Mouse (Mus musculus): Measurements from ENCODE around the gene Dpp10. TPM values are rescaled to one million over a fixed set of nuclear protein-coding genes. Genes with fewer than 3 reads are reported as not detected.

Gene Dpp10
- polyA plus RNA-seq, 2 experiments: not detected

GRCm38 (mm10) chr1:123707292-123707691 lies 338.1 kb downstream of the Dpp10 start:
- no peak overlapping the region for H3K9ac ChIP-seq (replicated peaks)
- TF ChIP-seq EP300 (IDR thresholded peaks at IDR 0.05; ENCODE audit: low read depth): no peak
- no peak for TF ChIP-seq CTCF (IDR thresholded peaks at IDR 0.05; ENCODE audit: low read depth)
- no peaks in the 10 kb centered on the region for H3K9me3 ChIP-seq (ENCODE audit: control insufficient read depth, low read length)
- DNase-seq (ENCODE audit: low read depth in 3 of 3, low spot score in 3 of 3): no peak
- 51% methylated on average over 3 of the region's 3 CpGs for WGBS (ENCODE audit: insufficient replicate concordance)
- no peaks in the 10 kb centered on the region for H3K27me3 ChIP-seq (ENCODE audit: control insufficient read depth, insufficient read depth, low read length)
- H3K4me1 ChIP-seq (replicated peaks; ENCODE audit: control insufficient read depth in 2 of 2, insufficient read depth in 2 of 2, low read length in 1 of 2): no peaks in the 10 kb centered on the region
- no peak for ATAC-seq (ENCODE audit: insufficient read depth)
- no peak overlapping the region for H3K4me2 ChIP-seq (ENCODE audit: low read depth)
- H3K27ac ChIP-seq: no peak overlapping the region
- H3K36me3 ChIP-seq (replicated peaks; ENCODE audit: control insufficient read depth, insufficient read depth, low read depth): no peaks in the 10 kb centered on the region
- no peak overlapping the region for H3K4me3 ChIP-seq (ENCODE audit: insufficient read depth in 1 of 2, low read depth in 2 of 2, low read length in 2 of 2)

- Histone ChIP-seq H3K36me3 (replicated peaks; ENCODE audit: control insufficient read depth, insufficient read depth, low read depth) (no peaks in the 10 kb centered on the region), H3K9ac (replicated peaks) (no peak overlapping the region), H3K27me3 (ENCODE audit: control insufficient read depth, insufficient read depth, low read length) (no peaks in the 10 kb centered on the region), H3K4me1 (replicated peaks; ENCODE audit: control insufficient read depth in 2 of 2, insufficient read depth in 2 of 2, low read length in 1 of 2) (no peaks in the 10 kb centered on the region), H3K4me3 (ENCODE audit: insufficient read depth in 1 of 2, low read depth in 2 of 2, low read length in 2 of 2) (no peak overlapping the region), H3K4me2 (ENCODE audit: low read depth) (no peak overlapping the region), H3K9me3 (ENCODE audit: control insufficient read depth, low read length) (no peaks in the 10 kb centered on the region), H3K27ac (no peak overlapping the region)
- ATAC-seq (ENCODE audit: insufficient read depth): no peak
- DNase-seq (ENCODE audit: low read depth in 3 of 3, low spot score in 3 of 3): no peak
- TF ChIP-seq CTCF (IDR thresholded peaks at IDR 0.05; ENCODE audit: low read depth): no peak
- no peak for TF ChIP-seq EP300 (IDR thresholded peaks at IDR 0.05; ENCODE audit: low read depth)
- WGBS (ENCODE audit: insufficient replicate concordance): 43% methylated on average over 2 of the region's 2 CpGs
Observed at GRCm38 (mm10) chr1:123658409-123658808, 386.9 kb downstream of the Dpp10 start.

GRCm38 (mm10) chr1:123656607-123657006 lies 388.8 kb downstream of the Dpp10 start:
- H3K4me1 ChIP-seq (replicated peaks; ENCODE audit: control insufficient read depth in 2 of 2, insufficient read depth in 2 of 2, low read length in 1 of 2): no peaks in the 10 kb centered on the region
- H3K36me3 ChIP-seq (replicated peaks; ENCODE audit: control insufficient read depth, insufficient read depth, low read depth): no peaks in the 10 kb centered on the region
- H3K27ac ChIP-seq: no peak overlapping the region
- H3K9me3 ChIP-seq (ENCODE audit: control insufficient read depth, low read length): no peaks in the 10 kb centered on the region
- no peak for TF ChIP-seq EP300 (IDR thresholded peaks at IDR 0.05; ENCODE audit: low read depth)
- TF ChIP-seq CTCF (IDR thresholded peaks at IDR 0.05; ENCODE audit: low read depth): no peak
- WGBS (ENCODE audit: insufficient replicate concordance): 36% methylated on average over 3 of the region's 3 CpGs
- H3K9ac ChIP-seq (replicated peaks): no peak overlapping the region
- no peak overlapping the region for H3K4me3 ChIP-seq (ENCODE audit: insufficient read depth in 1 of 2, low read depth in 2 of 2, low read length in 2 of 2)
- H3K27me3 ChIP-seq (ENCODE audit: control insufficient read depth, insufficient read depth, low read length): no peaks in the 10 kb centered on the region
- ATAC-seq (ENCODE audit: insufficient read depth) (no peak), DNase-seq (ENCODE audit: low read depth in 3 of 3, low spot score in 3 of 3) (no peak)
- H3K4me2 ChIP-seq (ENCODE audit: low read depth): no peak overlapping the region

- 58% methylated on average over 1 of the region's 1 CpGs for WGBS (ENCODE audit: insufficient replicate concordance)
- H3K4me2 ChIP-seq (ENCODE audit: low read depth): no peak overlapping the region
- no peaks in the 10 kb centered on the region for H3K36me3 ChIP-seq (replicated peaks; ENCODE audit: control insufficient read depth, insufficient read depth, low read depth)
- no peak overlapping the region for H3K27ac ChIP-seq
- ATAC-seq (ENCODE audit: insufficient read depth) (no peak), DNase-seq (ENCODE audit: low read depth in 3 of 3, low spot score in 3 of 3) (no peak)
- TF ChIP-seq EP300 (IDR thresholded peaks at IDR 0.05; ENCODE audit: low read depth) (no peak), CTCF (IDR thresholded peaks at IDR 0.05; ENCODE audit: low read depth) (no peak)
- H3K4me3 ChIP-seq (ENCODE audit: insufficient read depth in 1 of 2, low read depth in 2 of 2, low read length in 2 of 2): no peak overlapping the region
- H3K4me1 ChIP-seq (replicated peaks; ENCODE audit: control insufficient read depth in 2 of 2, insufficient read depth in 2 of 2, low read length in 1 of 2): no peaks in the 10 kb centered on the region
- H3K27me3 ChIP-seq (ENCODE audit: control insufficient read depth, insufficient read depth, low read length): no peaks in the 10 kb centered on the region
- no peak overlapping the region for H3K9ac ChIP-seq (replicated peaks)
- no peaks in the 10 kb centered on the region for H3K9me3 ChIP-seq (ENCODE audit: control insufficient read depth, low read length)
Observed at GRCm38 (mm10) chr1:123637897-123638296, 407.5 kb downstream of the Dpp10 start.

GRCm38 (mm10) chr1:123628268-123628667 lies 417.1 kb downstream of the Dpp10 start:
- DNase-seq (ENCODE audit: low read depth in 3 of 3, low spot score in 3 of 3) (no peak), ATAC-seq (ENCODE audit: insufficient read depth) (no peak)
- H3K27me3 ChIP-seq (ENCODE audit: control insufficient read depth, insufficient read depth, low read length): no peaks in the 10 kb centered on the region
- no peaks in the 10 kb centered on the region for H3K4me1 ChIP-seq (replicated peaks; ENCODE audit: control insufficient read depth in 2 of 2, insufficient read depth in 2 of 2, low read length in 1 of 2)
- H3K4me2 ChIP-seq (ENCODE audit: low read depth): no peak overlapping the region
- H3K9me3 ChIP-seq (ENCODE audit: control insufficient read depth, low read length): no peaks in the 10 kb centered on the region
- 51% methylated on average over 3 of the region's 3 CpGs for WGBS (ENCODE audit: insufficient replicate concordance)
- no peak overlapping the region for H3K9ac ChIP-seq (replicated peaks)
- no peak overlapping the region for H3K4me3 ChIP-seq (ENCODE audit: insufficient read depth in 1 of 2, low read depth in 2 of 2, low read length in 2 of 2)
- TF ChIP-seq EP300 (IDR thresholded peaks at IDR 0.05; ENCODE audit: low read depth) (no peak), CTCF (IDR thresholded peaks at IDR 0.05; ENCODE audit: low read depth) (no peak)
- H3K36me3 ChIP-seq (replicated peaks; ENCODE audit: control insufficient read depth, insufficient read depth, low read depth): no peaks in the 10 kb centered on the region
- no peak overlapping the region for H3K27ac ChIP-seq

Data from liver, embryonic 14.5 days (tissue).